Comparison of ENCODE assay signal across 27 mouse cellular contexts in the genomic region with DNA sequence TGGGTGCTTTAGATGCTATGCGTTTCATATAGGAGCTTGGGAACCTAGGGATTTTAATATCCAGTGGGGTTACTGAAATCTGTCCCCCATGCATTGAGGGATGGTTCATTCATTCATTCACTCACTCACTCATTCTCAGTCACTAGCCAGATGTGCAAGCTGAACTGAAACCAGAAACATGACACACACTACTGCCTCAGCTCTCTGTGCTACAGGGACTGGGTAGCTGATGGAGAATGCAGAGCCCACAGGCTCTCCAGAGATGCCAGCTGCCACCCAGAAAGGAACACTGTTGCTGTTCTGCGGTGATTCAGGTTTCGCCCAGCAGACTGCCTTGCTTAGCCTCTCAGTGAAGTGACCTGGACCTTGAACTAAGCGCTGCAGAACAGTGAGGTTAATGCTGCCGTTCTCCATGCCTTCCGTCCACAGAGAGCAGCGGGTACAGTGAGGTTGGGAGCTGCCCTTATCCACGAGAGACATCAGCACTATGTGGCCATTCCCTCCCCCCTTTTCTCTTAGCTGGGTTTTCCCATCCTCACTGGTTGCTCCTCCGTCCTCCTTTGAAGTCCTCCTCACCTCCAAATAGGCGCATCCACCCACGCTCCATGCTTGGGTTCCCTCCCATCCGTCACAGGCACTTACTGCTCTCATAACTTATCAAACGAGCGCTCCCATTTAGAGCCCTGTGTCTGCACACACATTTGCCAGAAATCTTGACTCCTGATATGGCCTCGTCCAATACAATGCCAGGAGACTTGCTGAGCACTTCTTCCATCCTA. TPM values are rescaled to one million over a fixed set of nuclear protein-coding genes. Genes with fewer than 3 reads are reported as not detected.
A peak's percentile ranks its signal among the peaks of the same experiment; 100 is the strongest.
DNase-seq lines count a peak whose midpoint lies in the region; ATAC-seq and TF ChIP-seq lines count a peak whose summit lies in the region.
"Had no signal": no experiment of that assay in that cellular context is flagged by ENCODE, and none has a peak within 500 bp of the region (broad histone marks: within the 10 kb centered on the region; RNA-seq: fewer than 3 reads in every experiment).

No protein-coding gene starts in this region.

- no peak for TF ChIP-seq POLR2A in myocyte (IDR thresholded peaks at IDR 0.05; ENCODE audit: insufficient read length, low read depth)

- 64% methylated on average over 15 of the region's 15 CpGs for WGBS in kidney, embryonic 15.5 days
- WGBS in kidney, embryonic 14.5 days: 57% methylated on average over 15 of the region's 15 CpGs
- 88% methylated on average over 15 of the region's 15 CpGs for WGBS in midbrain, embryonic 11.5 days
- 87% methylated on average over 15 of the region's 15 CpGs for WGBS in midbrain, embryonic 10.5 days

- H3K9ac ChIP-seq in kidney, embryonic 15.5 days: no peak overlapping the region
- H3K9ac ChIP-seq in kidney, embryonic 14.5 days (ENCODE audit: low read depth, low read length): no peak overlapping the region
- no peak overlapping the region for H3K9ac ChIP-seq in midbrain, embryonic 11.5 days (ENCODE audit: low read length)
- H3K9ac ChIP-seq: forebrain, embryonic 13.5 days; heart, embryonic 13.5 days; hindbrain, embryonic 12.5 days had no signal

- H3K79me2 ChIP-seq in myocyte (ENCODE audit: control insufficient read depth, insufficient read depth): peaks cover 100% of the 10 kb centered on the region

- ATAC-seq in kidney, embryonic 15.5 days (replicated peaks; ENCODE audit: low FRiP score): no peak; the same call in 1 of the 2 replicates
- no peak for ATAC-seq in kidney, embryonic 14.5 days (ENCODE audit: low FRiP score, low TSS enrichment)
- ATAC-seq in midbrain, embryonic 11.5 days (ENCODE audit: low FRiP score): no peak
- ATAC-seq: CD4-positive, CD25-positive, alpha-beta regulatory T cell, adult 4 months; forebrain, embryonic 13.5 days; intestine, postnatal 0 days; midbrain, embryonic 16.5 days had no signal

- no peaks in the 10 kb centered on the region for H3K9me3 ChIP-seq in kidney, embryonic 15.5 days (replicated peaks)
- no peaks in the 10 kb centered on the region for H3K9me3 ChIP-seq in kidney, embryonic 14.5 days (ENCODE audit: control insufficient read depth, low read length)
- no peaks in the 10 kb centered on the region for H3K9me3 ChIP-seq in midbrain, embryonic 11.5 days (ENCODE audit: control insufficient read depth, low read length)
- H3K9me3 ChIP-seq in midbrain, embryonic 10.5 days (replicated peaks): no peaks in the 10 kb centered on the region
- H3K9me3 ChIP-seq: forebrain, embryonic 13.5 days; heart, embryonic 13.5 days; hindbrain, embryonic 12.5 days; limb, embryonic 10.5 days had no signal

- peaks cover 63% of the 10 kb centered on the region for H3K4me1 ChIP-seq in kidney, embryonic 15.5 days
- H3K4me1 ChIP-seq in kidney, embryonic 14.5 days (ENCODE audit: control insufficient read depth, insufficient read depth, low read length): peaks cover 48% of the 10 kb centered on the region
- peaks cover 19% of the 10 kb centered on the region for H3K4me1 ChIP-seq in midbrain, embryonic 11.5 days (ENCODE audit: control insufficient read depth, insufficient read depth, low read length)
- peaks cover 40% of the 10 kb centered on the region for H3K4me1 ChIP-seq in midbrain, embryonic 10.5 days

- H3K27ac ChIP-seq in kidney, embryonic 15.5 days: 0 out of 2 replicates have a peak overlapping the region, but pooled peaks have one; percentile 27
- H3K27ac ChIP-seq in kidney, embryonic 14.5 days (ENCODE audit: low read depth, low read length): no peak overlapping the region
- H3K27ac ChIP-seq in midbrain, embryonic 11.5 days (ENCODE audit: low read depth, low read length): no peak overlapping the region
- no peak overlapping the region for H3K27ac ChIP-seq in midbrain, embryonic 10.5 days (replicated peaks)
- H3K27ac ChIP-seq: forebrain, embryonic 13.5 days; heart, embryonic 13.5 days; hindbrain, embryonic 12.5 days; left cerebral cortex, adult 2 months; limb, embryonic 10.5 days had no signal

- H3K4me3 ChIP-seq in kidney, embryonic 15.5 days (replicated peaks): no peak overlapping the region
- H3K4me3 ChIP-seq in kidney, embryonic 14.5 days (ENCODE audit: low read length): no peak overlapping the region
- no peak overlapping the region for H3K4me3 ChIP-seq in midbrain, embryonic 11.5 days (ENCODE audit: low read depth, low read length)
- H3K4me3 ChIP-seq in midbrain, embryonic 10.5 days: no peak overlapping the region
- H3K4me3 ChIP-seq in myocyte: no peak overlapping the region
- H3K4me3 ChIP-seq: forebrain, embryonic 13.5 days; heart, embryonic 13.5 days; hindbrain, embryonic 12.5 days; left cerebral cortex, adult 2 months; limb, embryonic 10.5 days had no signal

- peak; percentile 50 to 70 for DNase-seq in adrenal gland, adult (ENCODE audit: inconsistent age in 2 of 2, low spot score in 1 of 2)
- DNase-seq in adrenal gland, postnatal 14 days: no peak
- DNase-seq in midbrain, embryonic 11.5 days (ENCODE audit: low spot score, missing footprints): peak; percentile 49
- no peak for DNase-seq in midbrain, embryonic 10.5 days (ENCODE audit: low spot score)
- no peak for DNase-seq in frontal cortex, postnatal 25 days (ENCODE audit: low spot score in 2 of 2)
- DNase-seq: cerebellum, adult 8-10 months; cerebellum, postnatal 36 days; embryo, embryonic 11 days; gastrocnemius, postnatal 10 days; heart, adult 18-20 months; heart, postnatal 14 days; lung, adult 2 months; lung, postnatal 14 days; right cerebral cortex, postnatal 14 days; thymus, adult 18-20 months; thymus, postnatal 36 days had no signal

- H3ac ChIP-seq in myocyte (ENCODE audit: control insufficient read depth, insufficient read length): no peak overlapping the region

- no peaks in the 10 kb centered on the region for H3K27me3 ChIP-seq in kidney, embryonic 15.5 days
- H3K27me3 ChIP-seq in kidney, embryonic 14.5 days (ENCODE audit: control insufficient read depth, insufficient read depth, low read length): no peaks in the 10 kb centered on the region
- H3K27me3 ChIP-seq in midbrain, embryonic 11.5 days (ENCODE audit: control insufficient read depth, insufficient read depth, low read length): no peaks in the 10 kb centered on the region
- no peaks in the 10 kb centered on the region for H3K27me3 ChIP-seq in midbrain, embryonic 10.5 days (ENCODE audit: low read depth, poor library complexity, severe bottlenecking)
- no peaks in the 10 kb centered on the region for H3K27me3 ChIP-seq in myocyte (ENCODE audit: control insufficient read depth, insufficient read depth, insufficient read length)
- H3K27me3 ChIP-seq: forebrain, embryonic 13.5 days; heart, embryonic 13.5 days; hindbrain, embryonic 12.5 days had no signal

- H3K36me3 ChIP-seq in kidney, embryonic 15.5 days: 0 out of 2 replicates have a peak, but pooled peaks cover 2% of the 10 kb centered on the region
- no peaks in the 10 kb centered on the region for H3K36me3 ChIP-seq in kidney, embryonic 14.5 days (ENCODE audit: control insufficient read depth, insufficient read depth, low read length)
- no peaks in the 10 kb centered on the region for H3K36me3 ChIP-seq in midbrain, embryonic 11.5 days (ENCODE audit: control insufficient read depth, insufficient read depth, low read length)
- no peaks in the 10 kb centered on the region for H3K36me3 ChIP-seq in midbrain, embryonic 10.5 days
- H3K36me3 ChIP-seq in myocyte (ENCODE audit: control insufficient read depth, insufficient read depth): peaks cover 6% of the 10 kb centered on the region
- H3K36me3 ChIP-seq: hindbrain, embryonic 12.5 days had no signal

- H3K4me2 ChIP-seq in kidney, embryonic 15.5 days: no peak overlapping the region
- H3K4me2 ChIP-seq in kidney, embryonic 14.5 days (replicated peaks; ENCODE audit: low read depth, low read length): no peak overlapping the region
- H3K4me2 ChIP-seq in midbrain, embryonic 11.5 days: no peak overlapping the region
- no peak overlapping the region for H3K4me2 ChIP-seq in myocyte (ENCODE audit: low read depth)
- H3K4me2 ChIP-seq: forebrain, embryonic 13.5 days; heart, embryonic 13.5 days; hindbrain, embryonic 12.5 days had no signal

TF ChIP-seq in myocyte, 11 proteins besides CTCF, POLR2A, EP300 and RAD21:
- TF ChIP-seq SRF (IDR thresholded peaks at IDR 0.05; ENCODE audit: control insufficient read depth, insufficient read length, low read depth) (no peak), REST (IDR thresholded peaks at IDR 0.05; ENCODE audit: insufficient read depth, insufficient read length) (no peak), POLR2AphosphoS2 (IDR thresholded peaks at IDR 0.05; ENCODE audit: insufficient read length, low read depth) (peak; percentile 10)

RNA-seq across cellular contexts. Expression of gene Mbnl2, which starts 58.2 kb away (rescaled TPM):
- 206 and 223 TPM in 2 replicates for total RNA-seq in adrenal gland, postnatal 14 days (2021)
- 91.4 and 91.7 TPM in 2 replicates for polyA plus RNA-seq in kidney, embryonic 15.5 days (2015; fragmentation: Nextera tagmentation; extraction: Ambion mirVana)
- 61.3 and 84.9 TPM in 2 replicates for polyA plus RNA-seq in kidney, embryonic 14.5 days (2014; fragmentation: Nextera tagmentation; extraction: Ambion mirVana)
- polyA plus RNA-seq in midbrain, embryonic 11.5 days (2014; fragmentation: Nextera tagmentation; extraction: Ambion mirVana): 36.4 and 40.8 TPM in 2 replicates
- 24.0 and 30.5 TPM in 2 replicates for polyA plus RNA-seq in midbrain, embryonic 10.5 days (2016; fragmentation: Nextera tagmentation; extraction: Ambion mirVana)
- 38.5 TPM for polyA plus RNA-seq in myocyte (2012; fragmentation: generic; extraction: Trizol)

Comparison
In these comparisons a context has a peak if more than half of its experiments do, and no peak if none do; other contexts are left out.
1. DNase-seq: peak in adrenal gland, adult (2 of 2) and midbrain, embryonic 11.5 days (single experiment); none in adrenal gland, postnatal 14 days (single experiment), midbrain, embryonic 10.5 days (single experiment) and frontal cortex, postnatal 25 days (0 of 2).